Mouse (Mus musculus): ENCODE measurements around the gene a. TPM values are rescaled to one million over a fixed set of nuclear protein-coding genes. Genes with fewer than 3 reads are reported as not detected.
A peak's percentile ranks its signal among the peaks of the same experiment; 100 is the strongest.

a gene
- total and polyA plus RNA-seq, 2 experiments from 2014 or later: 0.90 to 2.9 TPM

DNA sequence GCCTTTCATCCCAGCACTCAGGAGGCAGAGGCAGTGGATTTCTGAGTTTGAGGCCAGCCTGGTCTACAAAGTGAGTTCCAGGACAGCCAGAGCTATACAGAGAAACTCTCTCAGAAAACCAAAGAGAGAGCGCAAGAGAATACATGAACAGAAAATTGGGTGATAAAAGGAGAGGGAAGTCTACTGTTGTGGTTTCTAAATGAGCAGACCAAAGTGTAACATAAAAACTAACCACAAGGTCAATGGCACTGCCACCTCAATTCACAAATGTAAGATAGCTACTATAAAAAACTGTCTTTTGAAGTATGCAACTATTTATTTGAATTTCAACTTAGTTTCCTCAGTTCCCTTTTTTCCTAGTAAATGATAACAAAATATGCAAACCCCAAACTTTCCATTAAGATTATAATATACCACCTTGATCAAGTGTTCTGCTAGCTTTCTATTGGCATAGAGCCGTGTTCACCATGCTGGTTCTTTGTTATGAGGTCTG, 37.1 kb upstream of the a start:
- no peak overlapping the region for H3K27ac ChIP-seq (ENCODE audit: low read depth, low read length)
- no peak for TF ChIP-seq CTCF (IDR thresholded peaks at IDR 0.05; ENCODE audit: low read depth)
- H3K27me3 ChIP-seq (ENCODE audit: insufficient read depth, low read length): no peaks in the 10 kb centered on the region
- H3K9me3 ChIP-seq (ENCODE audit: low read length): no peaks in the 10 kb centered on the region
- ATAC-seq (no peak), DNase-seq (no peak)
- H3K9ac ChIP-seq: no peak overlapping the region
- WGBS: 84% methylated on average over 2 of the region's 2 CpGs
- H3K4me1 ChIP-seq (ENCODE audit: insufficient read depth): no peaks in the 10 kb centered on the region
- H3K4me3 ChIP-seq (ENCODE audit: low read depth, low read length): no peak overlapping the region
- H3K36me3 ChIP-seq (ENCODE audit: insufficient read depth): no peaks in the 10 kb centered on the region
- H3K4me2 ChIP-seq (ENCODE audit: low read depth): no peak overlapping the region

- no peaks in the 10 kb centered on the region for H3K27me3 ChIP-seq (ENCODE audit: insufficient read depth, low read length)
- no peak overlapping the region for H3K4me2 ChIP-seq (ENCODE audit: low read depth)
- no peak overlapping the region for H3K9ac ChIP-seq
- DNase-seq (no peak), ATAC-seq (no peak)
- no peaks in the 10 kb centered on the region for H3K4me1 ChIP-seq (ENCODE audit: insufficient read depth)
- no peak overlapping the region for H3K27ac ChIP-seq (ENCODE audit: low read depth, low read length)
- H3K4me3 ChIP-seq (ENCODE audit: low read depth, low read length): no peak overlapping the region
- no peaks in the 10 kb centered on the region for H3K36me3 ChIP-seq (ENCODE audit: insufficient read depth)
- no peaks in the 10 kb centered on the region for H3K9me3 ChIP-seq (ENCODE audit: low read length)
- WGBS: 55% methylated on average over 6 of the region's 6 CpGs
- TF ChIP-seq CTCF (IDR thresholded peaks at IDR 0.05; ENCODE audit: low read depth): peak; percentile 33
Observed at GRCm38 (mm10) chr2:154755791-154756190, 35.4 kb upstream of the a start.

DNA sequence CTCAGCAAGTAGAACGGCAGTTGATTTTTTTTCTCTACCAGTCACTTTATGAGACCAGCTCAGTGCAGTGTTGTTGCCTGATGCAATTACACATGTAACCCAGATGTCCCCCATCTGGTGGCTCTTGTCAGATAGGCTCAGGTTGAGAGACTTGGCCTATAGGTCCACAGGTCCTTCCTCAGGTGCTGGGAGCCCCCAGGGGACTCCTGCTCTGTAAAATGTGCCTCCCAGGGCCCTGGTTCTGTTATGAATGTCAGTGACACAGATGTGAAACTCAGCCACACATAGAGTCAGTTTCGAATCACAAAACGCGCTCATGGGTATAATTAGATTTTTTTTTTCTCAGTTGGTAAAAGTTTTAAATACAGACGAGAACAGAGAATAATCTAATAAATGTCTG, 33.5 kb upstream of the a start:
- DNase-seq (no peak), ATAC-seq (no peak)
- no peaks in the 10 kb centered on the region for H3K36me3 ChIP-seq (ENCODE audit: insufficient read depth)
- no peak for TF ChIP-seq CTCF (IDR thresholded peaks at IDR 0.05; ENCODE audit: low read depth)
- WGBS: 81% methylated on average over 5 of the region's 5 CpGs
- no peak overlapping the region for H3K27ac ChIP-seq (ENCODE audit: low read depth, low read length)
- H3K4me1 ChIP-seq (ENCODE audit: insufficient read depth): no peaks in the 10 kb centered on the region
- 0 out of 2 replicates have a peak, but pooled peaks cover 3% of the 10 kb centered on the region for H3K9me3 ChIP-seq (ENCODE audit: low read length)
- H3K27me3 ChIP-seq (ENCODE audit: insufficient read depth, low read length): no peaks in the 10 kb centered on the region
- no peak overlapping the region for H3K4me2 ChIP-seq (ENCODE audit: low read depth)
- H3K4me3 ChIP-seq (ENCODE audit: low read depth, low read length): no peak overlapping the region
- no peak overlapping the region for H3K9ac ChIP-seq

GRCm38 (mm10) chr2:154758454-154758853, 32.7 kb upstream of the a start:
- Histone ChIP-seq H3K27me3 (ENCODE audit: insufficient read depth, low read length) (no peaks in the 10 kb centered on the region), H3K9me3 (ENCODE audit: low read length) (0 out of 2 replicates have a peak, but pooled peaks cover 3% of the 10 kb centered on the region), H3K36me3 (ENCODE audit: insufficient read depth) (no peaks in the 10 kb centered on the region), H3K4me3 (ENCODE audit: low read depth, low read length) (no peak overlapping the region), H3K4me1 (ENCODE audit: insufficient read depth) (no peaks in the 10 kb centered on the region), H3K4me2 (ENCODE audit: low read depth) (no peak overlapping the region), H3K27ac (ENCODE audit: low read depth, low read length) (no peak overlapping the region), H3K9ac (no peak overlapping the region)
- 82% methylated on average over 1 of the region's 1 CpGs for WGBS
- no peak for ATAC-seq
- no peak for TF ChIP-seq CTCF (IDR thresholded peaks at IDR 0.05; ENCODE audit: low read depth)
- no peak for DNase-seq

- Histone ChIP-seq H3K36me3 (ENCODE audit: insufficient read depth) (no peaks in the 10 kb centered on the region), H3K4me1 (ENCODE audit: insufficient read depth) (no peaks in the 10 kb centered on the region), H3K27me3 (ENCODE audit: insufficient read depth, low read length) (no peaks in the 10 kb centered on the region), H3K27ac (ENCODE audit: low read depth, low read length) (no peak overlapping the region), H3K4me2 (ENCODE audit: low read depth) (no peak overlapping the region), H3K4me3 (ENCODE audit: low read depth, low read length) (no peak overlapping the region), H3K9ac (no peak overlapping the region), H3K9me3 (ENCODE audit: low read length) (0 out of 2 replicates have a peak, but pooled peaks cover 3% of the 10 kb centered on the region)
- TF ChIP-seq CTCF (IDR thresholded peaks at IDR 0.05; ENCODE audit: low read depth): no peak
- no peak for ATAC-seq
- DNase-seq: no peak
- WGBS: 76% methylated on average over 3 of the region's 3 CpGs
Observed at GRCm38 (mm10) chr2:154763226-154763625, 28.0 kb upstream of the a start.

DNA sequence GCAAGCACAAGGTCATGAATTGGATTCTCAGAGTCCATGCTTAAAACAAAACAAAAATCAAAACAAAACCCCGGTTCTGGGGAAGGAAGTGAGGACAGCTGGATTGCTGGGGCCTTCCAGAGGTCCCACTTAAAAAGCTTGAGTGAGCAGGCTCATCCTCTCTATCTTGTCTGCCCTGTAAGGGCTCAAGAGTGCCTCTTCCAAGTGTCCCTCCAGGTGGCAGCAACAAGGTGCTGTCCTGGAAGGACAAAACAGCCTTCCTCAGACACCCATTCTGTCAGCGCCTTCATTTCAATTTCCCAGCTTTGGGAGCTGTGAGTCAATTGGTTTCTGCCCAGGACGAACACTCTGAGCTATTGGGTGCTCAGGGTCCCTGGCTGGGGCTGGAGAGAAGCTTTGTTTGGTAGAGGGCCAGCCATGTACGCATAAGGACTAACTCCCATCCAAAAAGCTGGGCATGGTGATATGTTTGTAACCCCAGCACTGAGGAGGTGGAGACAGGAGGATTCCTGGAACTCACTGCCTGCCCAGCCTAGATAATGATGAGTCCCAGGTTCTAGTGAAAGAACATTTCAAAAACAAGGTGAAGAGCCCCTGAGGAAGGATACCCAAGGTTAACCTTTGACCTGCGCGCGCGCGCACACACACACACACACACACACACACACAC, 26.2 kb upstream of the a start:
- no peak overlapping the region for H3K27ac ChIP-seq (ENCODE audit: low read depth, low read length)
- ATAC-seq: no peak

DNA sequence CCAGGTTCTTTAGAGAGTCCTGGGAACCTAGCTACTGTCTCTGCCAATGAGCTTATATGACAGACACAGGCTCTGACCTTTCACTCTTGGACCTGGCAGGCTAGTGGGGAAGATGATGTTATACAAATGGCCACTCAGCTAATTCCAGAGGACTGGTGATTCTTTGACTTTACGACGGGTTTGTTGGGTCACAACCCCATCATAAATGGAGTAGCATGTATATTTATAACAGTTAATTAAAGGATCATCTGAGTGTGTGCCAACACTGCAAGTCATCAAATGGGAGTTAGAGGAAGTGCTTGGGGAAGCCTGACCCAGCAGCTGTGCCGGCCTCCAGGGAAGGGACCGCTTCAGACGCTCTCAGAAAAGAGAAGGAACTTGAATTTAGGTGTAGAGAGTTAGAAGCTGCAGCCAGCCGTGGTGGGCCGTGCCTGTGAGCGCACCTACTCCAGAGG, 25.6 kb upstream of the a start:
- Histone ChIP-seq H3K27me3 (ENCODE audit: insufficient read depth, low read length) (no peaks in the 10 kb centered on the region), H3K9ac (no peak overlapping the region), H3K4me3 (ENCODE audit: low read depth, low read length) (no peak overlapping the region), H3K9me3 (ENCODE audit: low read length) (0 out of 2 replicates have a peak, but pooled peaks cover 3% of the 10 kb centered on the region), H3K36me3 (ENCODE audit: insufficient read depth) (no peaks in the 10 kb centered on the region), H3K4me1 (ENCODE audit: insufficient read depth) (no peaks in the 10 kb centered on the region), H3K4me2 (ENCODE audit: low read depth) (no peak overlapping the region), H3K27ac (ENCODE audit: low read depth, low read length) (no peak overlapping the region)
- ATAC-seq (no peak), DNase-seq (no peak)
- WGBS: 81% methylated on average over 8 of the region's 8 CpGs
- no peak for TF ChIP-seq CTCF (IDR thresholded peaks at IDR 0.05; ENCODE audit: low read depth)

More for the DNA sequence above, 26.2 kb upstream of the a start:
- no peak overlapping the region for H3K4me2 ChIP-seq (ENCODE audit: low read depth)
- no peak for TF ChIP-seq CTCF (IDR thresholded peaks at IDR 0.05; ENCODE audit: low read depth)
- no peaks in the 10 kb centered on the region for H3K36me3 ChIP-seq (ENCODE audit: insufficient read depth)
- H3K27me3 ChIP-seq (ENCODE audit: insufficient read depth, low read length): no peaks in the 10 kb centered on the region
- H3K4me1 ChIP-seq (ENCODE audit: insufficient read depth): no peaks in the 10 kb centered on the region
- no peak for DNase-seq
- 82% methylated on average over 9 of the region's 9 CpGs for WGBS
- H3K9me3 ChIP-seq (ENCODE audit: low read length): 0 out of 2 replicates have a peak, but pooled peaks cover 3% of the 10 kb centered on the region
- H3K9ac ChIP-seq: no peak overlapping the region
- H3K4me3 ChIP-seq (ENCODE audit: low read depth, low read length): no peak overlapping the region

Data from forebrain, postnatal 0 days (tissue).